Mouse (Mus musculus) heart, embryonic 16.5 days (tissue): ENCODE data around the gene Fgf22. TPM values are rescaled to one million over a fixed set of nuclear protein-coding genes. Genes with fewer than 3 reads are reported as not detected.
"Not testable (repeated sequence)": the region's sequence is repeated elsewhere in the genome, so short reads cannot be mapped to it uniquely, and the experiment has no call there.

Experiments
- ATAC-seq: fragments of 200-750 bp; cut with Nextera tagmentation; replicated peaks from 2 replicates; pipeline ENCODE4 v1.8.0; 2017; ENCODE audit warnings: moderate number of reproducible peaks; ENCODE audit not compliant: insufficient read depth, low FRiP score; ENCODE audit errors: extremely low read depth
- H3K27ac ChIP-seq: fragments of 300-500 bp; sonication (generic); 2 replicates; pipeline ENCODE4 v1.5.1; 2014; ENCODE audit warnings: mild to moderate bottlenecking, low read length, control low read depth, moderate library complexity
- H3K27me3 ChIP-seq: fragments of 300-500 bp; sonication (generic); 2 replicates; pipeline ENCODE4 v1.6.1; 2014; ENCODE audit warnings: low read length, mixed read lengths; ENCODE audit not compliant: control insufficient read depth, insufficient read depth
- H3K36me3 ChIP-seq: fragments of 300-500 bp; sonication (generic); 2 replicates; pipeline ENCODE4 v1.6.1; 2014; ENCODE audit not compliant: control insufficient read depth, insufficient read depth
- H3K4me1 ChIP-seq: fragments of 300-500 bp; sonication (generic); 2 replicates; pipeline ENCODE4 v1.6.1; 2014; ENCODE audit warnings: low read length, mixed read lengths; ENCODE audit not compliant: control insufficient read depth, insufficient read depth
- H3K4me2 ChIP-seq: fragments of 300-500 bp; sonication (generic); 2 replicates; pipeline ENCODE4 v1.6.1; 2014; ENCODE audit warnings: low read depth, mild to moderate bottlenecking, control low read depth, low read length
- H3K4me3 ChIP-seq: fragments of 300-500 bp; sonication (generic); 2 replicates; pipeline ENCODE4 v1.5.1; 2014; ENCODE audit warnings: mild to moderate bottlenecking, control low read depth, low read length
- H3K9ac ChIP-seq: fragments of 300-500 bp; sonication (generic); 2 replicates; pipeline ENCODE4 v1.6.1; 2014; ENCODE audit warnings: low read length, control low read depth
- H3K9me3 ChIP-seq: fragments of 300-500 bp; sonication (generic); replicated peaks from 2 replicates; pipeline ENCODE4 v1.6.1; 2016; ENCODE audit warnings: low read length; ENCODE audit not compliant: control insufficient read depth
- WGBS: fragments of 180-500 bp; shearing (Covaris S2); extraction: QIAGEN DNeasy Blood & Tissue Kit; methylation state at CpG from one replicate; pipeline ENCODE4 v1.1.7; 2014; 5-methylcytosine and 5-hydroxymethylcytosine counted together
- polyA plus RNA-seq: library from polyadenylated mRNA; unstranded; fragments of >200 nt; fragmentation: Nextera tagmentation; extraction: Ambion mirVana; gene quantifications from 2 replicates; pipeline ENCODE4 v1.2.1, GENCODE M21; 2015

Gene Fgf22
- polyA plus RNA-seq, 1 experiment from 2014 or later: 0.13 TPM

DNA sequence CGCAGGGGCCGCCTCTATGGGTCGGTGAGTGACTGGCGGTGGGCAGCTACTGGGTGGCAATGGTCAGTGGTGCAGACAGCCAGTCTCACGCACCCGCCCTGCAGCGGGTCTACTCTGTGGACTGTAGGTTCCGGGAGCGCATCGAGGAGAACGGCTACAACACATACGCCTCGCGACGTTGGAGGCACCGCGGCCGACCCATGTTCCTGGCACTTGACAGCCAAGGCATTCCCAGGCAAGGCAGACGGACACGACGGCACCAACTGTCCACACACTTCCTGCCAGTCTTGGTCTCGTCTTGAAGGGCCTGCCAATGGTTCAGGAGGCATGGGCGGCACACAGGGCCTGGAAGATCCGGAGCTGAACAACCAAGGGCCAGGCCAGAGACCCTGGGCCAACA lies 1.8 kb downstream of the Fgf22 start:
- H3K36me3 ChIP-seq: peaks cover 25% of the 10 kb centered on the region
- no peak overlapping the region for H3K4me2 ChIP-seq
- H3K4me3 ChIP-seq: no peak overlapping the region
- 89% methylated on average over 24 of the region's 24 CpGs for WGBS
- no peak for ATAC-seq
- H3K27me3 ChIP-seq: no peaks in the 10 kb centered on the region
- H3K9ac ChIP-seq: no peak overlapping the region
- 0 out of 2 replicates have a peak, but pooled peaks cover 3% of the 10 kb centered on the region for H3K4me1 ChIP-seq
- H3K27ac ChIP-seq: no peak overlapping the region
- no peaks in the 10 kb centered on the region for H3K9me3 ChIP-seq

- H3K27ac ChIP-seq, H3K27me3 ChIP-seq, H3K9me3 ChIP-seq, ATAC-seq, H3K4me2 ChIP-seq, H3K4me3 ChIP-seq, H3K9ac ChIP-seq: not testable (repeated sequence)
- 89% methylated on average over 1 of the region's 1 CpGs for WGBS
- Histone ChIP-seq H3K36me3 (peaks cover 32% of the 10 kb centered on the region), H3K4me1 (peaks cover 21% of the 10 kb centered on the region)
These were observed 4.8 kb downstream of the Fgf22 start for GRCm38 (mm10) chr10:79759675-79760074.

DNA sequence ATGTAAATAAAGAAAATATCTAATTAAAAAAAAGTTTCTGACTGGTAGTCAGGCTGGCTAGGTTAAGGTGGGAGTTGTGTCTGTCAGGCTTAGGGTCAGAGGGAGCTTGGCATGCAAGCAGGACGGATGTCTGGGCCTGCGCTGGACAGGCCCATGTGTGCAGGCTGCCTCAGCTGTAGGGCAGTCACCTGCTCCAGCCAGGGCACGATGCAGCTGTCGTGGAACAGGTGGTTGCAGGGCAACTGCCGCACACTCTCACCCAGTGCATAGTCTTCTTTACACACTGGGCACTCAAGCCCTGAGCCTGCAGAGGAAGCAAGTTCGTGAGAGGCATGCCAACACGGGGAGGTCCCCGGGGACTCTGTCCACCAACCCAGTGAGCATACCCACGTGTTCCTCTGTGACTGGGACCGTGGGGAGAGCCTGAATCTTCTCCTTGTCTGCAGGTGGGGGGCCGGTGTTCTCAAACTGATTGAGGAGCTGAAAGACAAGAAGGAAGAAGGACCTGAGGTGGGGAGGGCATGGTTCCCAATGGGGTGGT lies 5.8 kb downstream of the Fgf22 start:
- Histone ChIP-seq H3K36me3 (peaks cover 32% of the 10 kb centered on the region), H3K4me1 (peaks cover 28% of the 10 kb centered on the region), H3K9me3 (no peaks in the 10 kb centered on the region), H3K27me3 (no peaks in the 10 kb centered on the region), H3K9ac (no peak overlapping the region), H3K4me3 (no peak overlapping the region), H3K4me2 (no peak overlapping the region), H3K27ac (no peak overlapping the region)
- WGBS: 87% methylated on average over 11 of the region's 11 CpGs
- no peak for ATAC-seq

GRCm38 (mm10) chr10:79762875-79763274 lies 8.0 kb downstream of the Fgf22 start:
- peaks cover 32% of the 10 kb centered on the region for H3K36me3 ChIP-seq
- no peaks in the 10 kb centered on the region for H3K27me3 ChIP-seq
- no peak for ATAC-seq
- H3K9ac ChIP-seq: no peak overlapping the region; the same call in 1 of the 2 replicates
- WGBS: 78% methylated on average over 3 of the region's 3 CpGs
- H3K27ac ChIP-seq: no peak overlapping the region
- H3K4me2 ChIP-seq: no peak overlapping the region
- peaks cover 37% of the 10 kb centered on the region for H3K4me1 ChIP-seq
- H3K9me3 ChIP-seq: no peaks in the 10 kb centered on the region
- H3K4me3 ChIP-seq: no peak overlapping the region

DNA sequence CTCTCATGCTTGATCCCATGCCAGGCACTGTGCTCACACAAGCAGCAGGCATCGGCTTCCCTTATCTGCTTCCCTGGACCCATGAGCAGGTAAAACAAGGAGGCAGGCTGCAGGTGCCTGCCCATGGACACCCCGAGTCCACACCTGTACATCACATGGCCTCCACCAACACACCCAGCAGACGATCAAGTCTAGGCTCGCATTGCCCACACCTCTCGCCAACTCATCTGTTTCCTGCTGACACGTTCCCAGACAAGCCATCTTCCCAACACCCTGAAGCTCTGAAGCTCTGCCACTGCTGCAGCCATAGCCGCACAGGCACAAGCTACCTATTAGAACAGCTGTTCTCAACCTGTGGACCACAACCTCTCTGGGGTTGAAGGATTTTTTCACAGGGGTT lies 9.4 kb downstream of the Fgf22 start:
- 49% methylated on average over 7 of the region's 7 CpGs for WGBS
- ATAC-seq: no peak
- H3K4me3 ChIP-seq: no peak overlapping the region
- H3K9ac ChIP-seq: peak overlapping the region; percentile 10
- no peaks in the 10 kb centered on the region for H3K27me3 ChIP-seq
- H3K4me1 ChIP-seq: peaks cover 44% of the 10 kb centered on the region
- H3K36me3 ChIP-seq: peaks cover 19% of the 10 kb centered on the region
- no peak overlapping the region for H3K4me2 ChIP-seq
- H3K9me3 ChIP-seq: no peaks in the 10 kb centered on the region
- no peak overlapping the region for H3K27ac ChIP-seq

GRCm38 (mm10) chr10:79765228-79765745 lies 10.4 kb downstream of the Fgf22 start:
- no peak overlapping the region for H3K27ac ChIP-seq
- H3K4me1 ChIP-seq: peaks cover 44% of the 10 kb centered on the region
- H3K4me3 ChIP-seq: peak overlapping the region; percentile 93
- no peaks in the 10 kb centered on the region for H3K9me3 ChIP-seq
- no peak for ATAC-seq
- no peaks in the 10 kb centered on the region for H3K27me3 ChIP-seq
- H3K9ac ChIP-seq: peak overlapping the region; percentile 99
- peaks cover 17% of the 10 kb centered on the region for H3K36me3 ChIP-seq
- H3K4me2 ChIP-seq: peak overlapping the region; percentile 97
- 67% methylated on average over 2 of the region's 2 CpGs for WGBS

DNA sequence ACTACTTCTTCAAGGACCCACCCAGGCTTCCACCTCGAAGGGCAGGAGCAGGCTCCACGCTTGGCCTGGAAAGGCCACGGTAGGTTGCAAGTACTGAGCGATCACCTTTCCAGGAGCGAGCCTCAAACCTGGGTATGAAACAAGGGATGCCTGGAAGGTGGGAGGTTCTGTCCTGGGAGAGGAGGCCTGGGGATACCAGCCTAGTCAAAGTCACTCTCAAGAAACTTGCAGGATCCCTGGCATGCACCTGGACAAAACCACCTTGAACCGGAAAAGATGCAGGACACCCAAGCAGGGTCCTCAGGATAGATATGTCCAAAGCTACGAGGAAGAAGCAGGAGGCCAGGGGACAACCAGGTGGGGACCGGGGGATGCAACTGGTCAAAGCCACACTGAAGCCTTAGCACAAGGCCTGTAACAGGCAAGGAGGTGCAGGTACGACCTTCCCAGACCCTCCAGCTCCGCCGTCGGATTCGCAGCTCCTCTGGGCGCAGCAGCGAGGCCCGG lies 11.2 kb downstream of the Fgf22 start:
- H3K27ac ChIP-seq: peak overlapping the region; percentile 93
- peak overlapping the region; percentile 99 for H3K9ac ChIP-seq
- peaks cover 13% of the 10 kb centered on the region for H3K36me3 ChIP-seq
- no peaks in the 10 kb centered on the region for H3K27me3 ChIP-seq
- H3K4me1 ChIP-seq: peaks cover 44% of the 10 kb centered on the region
- no peak for ATAC-seq
- H3K9me3 ChIP-seq: no peaks in the 10 kb centered on the region
- peak overlapping the region; percentile 93 for H3K4me3 ChIP-seq
- 5% methylated on average over 16 of the region's 16 CpGs for WGBS
- peak overlapping the region; percentile 97 for H3K4me2 ChIP-seq

DNA sequence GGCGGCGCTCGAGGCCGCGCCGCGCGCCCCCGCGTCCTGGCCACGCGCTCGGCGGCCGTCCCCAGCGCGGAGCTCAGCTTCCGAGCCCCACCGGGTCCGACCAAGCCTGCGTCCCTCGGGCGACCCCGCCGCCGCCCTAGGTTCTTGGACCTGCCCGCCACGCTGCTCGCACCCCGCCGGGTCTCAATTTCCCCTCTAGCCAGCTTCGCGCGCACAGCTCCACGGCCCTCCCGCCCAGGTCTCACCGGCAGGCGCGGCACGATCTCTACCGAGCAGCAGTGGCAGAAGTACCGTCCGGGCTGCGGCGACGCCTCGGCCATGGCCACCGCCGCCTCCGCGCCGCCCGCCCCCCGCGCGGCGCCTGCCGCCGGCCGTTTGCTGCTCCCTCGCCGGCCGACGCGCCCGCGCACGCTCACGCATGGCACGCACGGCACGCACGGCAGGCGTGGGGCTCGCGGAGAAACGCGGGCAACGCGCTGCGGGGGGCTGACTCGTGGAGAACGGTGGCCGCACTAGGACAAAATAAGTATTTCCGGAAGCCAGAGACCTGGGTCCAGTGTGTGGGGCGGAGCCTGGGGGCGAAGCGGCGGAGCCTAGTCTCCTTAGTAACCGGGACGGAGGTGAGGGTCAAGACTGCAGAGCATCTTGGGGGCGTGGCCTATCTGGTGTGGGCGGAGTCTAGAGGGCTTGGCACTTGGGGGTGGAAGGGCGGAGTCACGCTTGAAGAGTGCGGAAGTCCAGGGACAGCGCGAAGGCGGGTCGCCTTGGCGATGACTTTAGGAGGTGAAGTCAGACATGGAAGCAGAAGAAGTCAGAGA lies 11.8 kb downstream of the Fgf22 start, which contains the start of gene Rnf126:
Gene Rnf126 (minus strand): TSS at position 445 of the 818 bp plus-strand sequence.
- ATAC-seq: peak; percentile 92
- WGBS: under 1% methylated on average over 98 of the region's 101 CpGs
- H3K36me3 ChIP-seq: peaks cover 6% of the 10 kb centered on the region
- peak within 1 kb of the TSS; percentile 99 for H3K9ac ChIP-seq
- peak within 1 kb of the TSS; percentile 97 for H3K4me2 ChIP-seq
- no peaks in the 10 kb centered on the region for H3K27me3 ChIP-seq
- H3K9me3 ChIP-seq: no peaks in the 10 kb centered on the region
- peak within 1 kb of the TSS; percentile 93 for H3K27ac ChIP-seq
- H3K4me3 ChIP-seq: peak within 1 kb of the TSS; percentile 93
- H3K4me1 ChIP-seq: peaks cover 44% of the 10 kb centered on the region
